ENCODE assay signal across 8 mouse cellular contexts in genomic region chr19:4615151-4616093, GRCm38 (mm10). TPM values are rescaled to one million over a fixed set of nuclear protein-coding genes. Genes with fewer than 3 reads are reported as not detected.
A peak's percentile ranks its signal among the peaks of the same experiment; 100 is the strongest.
DNase-seq lines count a peak whose midpoint lies in the region; ATAC-seq and TF ChIP-seq lines count a peak whose summit lies in the region.

Gene Lrfn4 (minus strand): TSS chr19:4615667.

- peak within 1 kb of the TSS; percentile 93 for H3K9ac ChIP-seq in heart, embryonic 11.5 days (ENCODE audit: low read depth, low read length)
- H3K9ac ChIP-seq in kidney, embryonic 15.5 days: peak within 1 kb of the TSS; percentile 90
- H3K9ac ChIP-seq in limb, embryonic 15.5 days: peak within 1 kb of the TSS; percentile 91
- H3K9ac ChIP-seq in midbrain, postnatal 0 days (replicated peaks; ENCODE audit: low read length, poor library complexity, severe bottlenecking): peak within 1 kb of the TSS; percentile 99
- peak within 1 kb of the TSS; percentile 95 for H3K9ac ChIP-seq in stomach, embryonic 16.5 days (ENCODE audit: low read length)

- peak; percentile 87 for ATAC-seq in heart, embryonic 11.5 days (replicated peaks; ENCODE audit: insufficient number of reproducible peaks, low FRiP score, low TSS enrichment)
- peak; percentile 96 for ATAC-seq in kidney, embryonic 15.5 days (replicated peaks; ENCODE audit: low FRiP score)
- peak; percentile 90 for ATAC-seq in limb, embryonic 15.5 days (ENCODE audit: insufficient number of reproducible peaks, low FRiP score, low TSS enrichment, low read depth)
- peak; percentile 89 for ATAC-seq in midbrain, postnatal 0 days (ENCODE audit: low FRiP score)
- ATAC-seq in stomach, embryonic 16.5 days (ENCODE audit: insufficient read depth, low FRiP score): peak; percentile 94

- H3K27me3 ChIP-seq in erythroblast, embryonic 14.5 days (ENCODE audit: control insufficient read depth): peaks cover 41% of the 10 kb centered on the region
- peaks cover 7% of the 10 kb centered on the region; the same call in 1 of the 2 replicates for H3K27me3 ChIP-seq in heart, embryonic 11.5 days (ENCODE audit: control insufficient read depth, insufficient read depth, low read length)
- no peaks in the 10 kb centered on the region for H3K27me3 ChIP-seq in kidney, embryonic 15.5 days
- no peaks in the 10 kb centered on the region for H3K27me3 ChIP-seq in limb, embryonic 15.5 days
- H3K27me3 ChIP-seq in midbrain, postnatal 0 days (ENCODE audit: insufficient read depth, low read length): no peaks in the 10 kb centered on the region
- no peaks in the 10 kb centered on the region for H3K27me3 ChIP-seq in stomach, embryonic 16.5 days (ENCODE audit: control insufficient read depth, insufficient read depth, low read length)

- peaks cover 35% of the 10 kb centered on the region for H3K4me1 ChIP-seq in erythroblast, embryonic 14.5 days (ENCODE audit: control insufficient read depth)
- H3K4me1 ChIP-seq in heart, embryonic 11.5 days (ENCODE audit: control insufficient read depth, insufficient read depth, low read length): peaks cover 15% of the 10 kb centered on the region
- H3K4me1 ChIP-seq in kidney, embryonic 15.5 days: peaks cover 47% of the 10 kb centered on the region
- peaks cover 43% of the 10 kb centered on the region for H3K4me1 ChIP-seq in limb, embryonic 15.5 days
- H3K4me1 ChIP-seq in midbrain, postnatal 0 days (ENCODE audit: insufficient read depth, low read length): peaks cover 14% of the 10 kb centered on the region; the same call in 1 of the 2 replicates
- peaks cover 16% of the 10 kb centered on the region; the same call in 1 of the 2 replicates for H3K4me1 ChIP-seq in stomach, embryonic 16.5 days (ENCODE audit: control insufficient read depth, insufficient read depth, low read length)

- peak within 1 kb of the TSS; percentile 67 for H3K4me3 ChIP-seq in erythroblast, embryonic 14.5 days (replicated peaks)
- peak within 1 kb of the TSS; percentile 91 for H3K4me3 ChIP-seq in heart, embryonic 11.5 days (ENCODE audit: low read depth, low read length)
- H3K4me3 ChIP-seq in kidney, embryonic 15.5 days (replicated peaks): peak within 1 kb of the TSS; percentile 65
- peak within 1 kb of the TSS; percentile 92 for H3K4me3 ChIP-seq in limb, embryonic 15.5 days
- H3K4me3 ChIP-seq in midbrain, postnatal 0 days (ENCODE audit: low read depth, low read length): peak within 1 kb of the TSS; percentile 91
- peak within 1 kb of the TSS; percentile 84 for H3K4me3 ChIP-seq in stomach, embryonic 16.5 days (replicated peaks; ENCODE audit: low read length)

- no peak for TF ChIP-seq CTCF in brain, embryonic 14.5 days (IDR thresholded peaks at IDR 0.05; ENCODE audit: borderline replicate concordance, extremely low read depth, insufficient read depth, insufficient read length)
- peak; percentile 7; the same call in 1 of the 2 replicates for TF ChIP-seq CTCF in midbrain, postnatal 0 days (IDR thresholded peaks at IDR 0.05)

- H3K36me3 ChIP-seq in erythroblast, embryonic 14.5 days (ENCODE audit: control insufficient read depth): peaks cover 72% of the 10 kb centered on the region
- H3K36me3 ChIP-seq in heart, embryonic 11.5 days (ENCODE audit: control insufficient read depth, insufficient read depth, low read length): peaks cover 13% of the 10 kb centered on the region
- H3K36me3 ChIP-seq in kidney, embryonic 15.5 days: peaks cover 38% of the 10 kb centered on the region
- peaks cover 35% of the 10 kb centered on the region for H3K36me3 ChIP-seq in limb, embryonic 15.5 days
- peaks cover 30% of the 10 kb centered on the region for H3K36me3 ChIP-seq in midbrain, postnatal 0 days (ENCODE audit: insufficient read depth, low read length)
- peaks cover 8% of the 10 kb centered on the region; the same call in 1 of the 2 replicates for H3K36me3 ChIP-seq in stomach, embryonic 16.5 days (ENCODE audit: control insufficient read depth, insufficient read depth, low read length)

- WGBS in heart, embryonic 11.5 days (ENCODE audit: insufficient replicate concordance): under 1% methylated on average over 76 of the region's 87 CpGs
- under 1% methylated on average over 79 of the region's 87 CpGs for WGBS in kidney, embryonic 15.5 days
- under 1% methylated on average over 82 of the region's 87 CpGs for WGBS in limb, embryonic 15.5 days
- under 1% methylated on average over 58 of the region's 87 CpGs for WGBS in midbrain, postnatal 0 days
- WGBS in stomach, embryonic 16.5 days: under 1% methylated on average over 74 of the region's 87 CpGs

- peak within 1 kb of the TSS; percentile 74 for H3K27ac ChIP-seq in heart, embryonic 11.5 days (ENCODE audit: low read depth, low read length)
- H3K27ac ChIP-seq in kidney, embryonic 15.5 days: peak within 1 kb of the TSS; percentile 93
- peak within 1 kb of the TSS; percentile 91 for H3K27ac ChIP-seq in limb, embryonic 15.5 days
- peak within 1 kb of the TSS; percentile 93 for H3K27ac ChIP-seq in midbrain, postnatal 0 days (ENCODE audit: low read depth, low read length)
- peak within 1 kb of the TSS; percentile 88 for H3K27ac ChIP-seq in stomach, embryonic 16.5 days (ENCODE audit: low read length)

- no peaks in the 10 kb centered on the region for H3K9me3 ChIP-seq in erythroblast, embryonic 14.5 days (ENCODE audit: control insufficient read depth, low read length)
- no peaks in the 10 kb centered on the region for H3K9me3 ChIP-seq in heart, embryonic 11.5 days (replicated peaks; ENCODE audit: control insufficient read depth, low read length)
- no peaks in the 10 kb centered on the region for H3K9me3 ChIP-seq in kidney, embryonic 15.5 days (replicated peaks)
- H3K9me3 ChIP-seq in limb, embryonic 15.5 days: no peaks in the 10 kb centered on the region
- H3K9me3 ChIP-seq in midbrain, postnatal 0 days (ENCODE audit: low read length): no peaks in the 10 kb centered on the region
- H3K9me3 ChIP-seq in stomach, embryonic 16.5 days (replicated peaks; ENCODE audit: control insufficient read depth, low read length): no peaks in the 10 kb centered on the region

- TF ChIP-seq POLR2A in brain, embryonic 14.5 days (IDR thresholded peaks at IDR 0.05; ENCODE audit: borderline replicate concordance, extremely low read depth, insufficient read depth, insufficient read length, poor library complexity, severe bottlenecking): peak; percentile 65

- peak within 1 kb of the TSS; percentile 91 for H3K4me2 ChIP-seq in heart, embryonic 11.5 days
- H3K4me2 ChIP-seq in kidney, embryonic 15.5 days: peak within 1 kb of the TSS; percentile 80
- peak within 1 kb of the TSS; percentile 83 for H3K4me2 ChIP-seq in limb, embryonic 15.5 days
- peak within 1 kb of the TSS; percentile 92 for H3K4me2 ChIP-seq in midbrain, postnatal 0 days (ENCODE audit: low read depth, low read length, poor library complexity, severe bottlenecking)
- H3K4me2 ChIP-seq in stomach, embryonic 16.5 days (ENCODE audit: low read depth, low read length): peak within 1 kb of the TSS; percentile 82

- peak; percentile 45 to 47 for DNase-seq in B cell, adult 2 months
- DNase-seq in brain, embryonic 14.5 days (ENCODE audit: low read depth): peak; percentile 97
- DNase-seq in midbrain, postnatal 0 days (ENCODE audit: low spot score): peak; percentile 96

RNA-seq across cellular contexts. Expression of gene Lrfn4, which starts in this region (rescaled TPM):
- polyA plus RNA-seq in brain, embryonic 14.5 days (2012; rRNA removed): 90.3 and 98.5 TPM in 2 replicates
- polyA plus RNA-seq in erythroblast, embryonic 14.5 days (2012): 0.18 and 0.26 TPM in 2 replicates
- polyA plus RNA-seq in heart, embryonic 11.5 days (2014; fragmentation: Nextera tagmentation; extraction: Ambion mirVana): 4.7 TPM in 2 replicates
- polyA plus RNA-seq in kidney, embryonic 15.5 days (2015; fragmentation: Nextera tagmentation; extraction: Ambion mirVana): 6.6 and 7.7 TPM in 2 replicates
- 3.3 and 5.3 TPM in 2 replicates for polyA plus RNA-seq in limb, embryonic 15.5 days (2015; fragmentation: Nextera tagmentation; extraction: Ambion mirVana)
- 164 TPM in 2 replicates for total RNA-seq in midbrain, postnatal 0 days (2014; rRNA removed)
- polyA plus RNA-seq in midbrain, postnatal 0 days (2015; fragmentation: Nextera tagmentation; extraction: Ambion mirVana): 15.4 and 17.1 TPM in 2 replicates
- polyA plus RNA-seq in stomach, embryonic 16.5 days (2015; fragmentation: Nextera tagmentation; extraction: Ambion mirVana): 2.1 and 2.5 TPM in 2 replicates

Comparison
In these comparisons a context has a peak if more than half of its experiments do, and no peak if none do; other contexts are left out.
1. Peak in every context shown above with its lines: DNase-seq, ATAC-seq, H3K4me3 ChIP-seq and H3K27ac ChIP-seq.
2. DNase-seq: peak in every context shown above with its lines; median percentile 97 in brain, embryonic 14.5 days; 96 in midbrain, postnatal 0 days; 46 in B cell, adult 2 months.